Mouse (Mus musculus) spleen, adult 2 months (tissue): ENCODE measurements at regions not wholly inside any gene's neighbourhood (a gene's known extent, or its start where the extent isn't known, plus 50 kb on each side); places are given as distances from the start of the nearest gene placed in this dataset.
A peak's percentile ranks its signal among the peaks of the same experiment; 100 is the strongest.

Source experiments
- DNase-seq, 2 experiments: peaks; one replicate each; pipeline versions ENCODE4 v3.0.0 to v3.0.0-alpha.2; 2012 to 2021; ENCODE audit warnings: low spot score in 2 of 2, low read depth in 1 of 2
- H3K27ac ChIP-seq: fragments of 200-500 bp; 2 replicates; pipeline ENCODE4 v1.5.1; 2012; ENCODE audit warnings: low read length, inconsistent platforms; ENCODE audit not compliant: insufficient read depth
- H3K27me3 ChIP-seq: fragments of 200-500 bp; 2 replicates; pipeline ENCODE4 v1.6.1; 2012; ENCODE audit warnings: mild to moderate bottlenecking, moderate library complexity, low read length, inconsistent platforms; ENCODE audit not compliant: control insufficient read depth, insufficient read depth
- H3K36me3 ChIP-seq: fragments of 200-500 bp; 2 replicates; pipeline ENCODE4 v1.6.1; 2012; ENCODE audit warnings: mild to moderate bottlenecking, low read length, inconsistent platforms; ENCODE audit not compliant: control insufficient read depth, insufficient read depth
- H3K4me1 ChIP-seq: fragments of 200-500 bp; 2 replicates; pipeline ENCODE4 v1.6.1; 2011; ENCODE audit warnings: inconsistent platforms; ENCODE audit not compliant: control insufficient read depth, insufficient read depth, insufficient read length
- H3K4me3 ChIP-seq: fragments of 200-500 bp; 2 replicates; pipeline ENCODE4 v1.5.1; 2011; ENCODE audit warnings: mild to moderate bottlenecking, inconsistent platforms; ENCODE audit not compliant: insufficient read depth, insufficient read length; ENCODE audit errors: extremely low read depth
- CTCF ChIP-seq: fragments of 200-500 bp; IDR thresholded peaks from 2 replicates; pipeline ENCODE4 v1.5.1; 2011; ENCODE audit warnings: mild to moderate bottlenecking, inconsistent platforms; ENCODE audit not compliant: insufficient read depth, insufficient read length, insufficient replicate concordance; ENCODE audit errors: extremely low read depth
- POLR2A ChIP-seq: fragments of 200-500 bp; IDR thresholded peaks from 2 replicates; pipeline ENCODE4 v1.6.1; 2011; ENCODE audit warnings: low read depth, low read length, inconsistent platforms
- WGBS: fragments of 180-500 bp; shearing (Covaris S2); methylation state at CpG from one replicate; pipeline ENCODE4 v1.1.7; 2018; 5-methylcytosine and 5-hydroxymethylcytosine counted together

DNA sequence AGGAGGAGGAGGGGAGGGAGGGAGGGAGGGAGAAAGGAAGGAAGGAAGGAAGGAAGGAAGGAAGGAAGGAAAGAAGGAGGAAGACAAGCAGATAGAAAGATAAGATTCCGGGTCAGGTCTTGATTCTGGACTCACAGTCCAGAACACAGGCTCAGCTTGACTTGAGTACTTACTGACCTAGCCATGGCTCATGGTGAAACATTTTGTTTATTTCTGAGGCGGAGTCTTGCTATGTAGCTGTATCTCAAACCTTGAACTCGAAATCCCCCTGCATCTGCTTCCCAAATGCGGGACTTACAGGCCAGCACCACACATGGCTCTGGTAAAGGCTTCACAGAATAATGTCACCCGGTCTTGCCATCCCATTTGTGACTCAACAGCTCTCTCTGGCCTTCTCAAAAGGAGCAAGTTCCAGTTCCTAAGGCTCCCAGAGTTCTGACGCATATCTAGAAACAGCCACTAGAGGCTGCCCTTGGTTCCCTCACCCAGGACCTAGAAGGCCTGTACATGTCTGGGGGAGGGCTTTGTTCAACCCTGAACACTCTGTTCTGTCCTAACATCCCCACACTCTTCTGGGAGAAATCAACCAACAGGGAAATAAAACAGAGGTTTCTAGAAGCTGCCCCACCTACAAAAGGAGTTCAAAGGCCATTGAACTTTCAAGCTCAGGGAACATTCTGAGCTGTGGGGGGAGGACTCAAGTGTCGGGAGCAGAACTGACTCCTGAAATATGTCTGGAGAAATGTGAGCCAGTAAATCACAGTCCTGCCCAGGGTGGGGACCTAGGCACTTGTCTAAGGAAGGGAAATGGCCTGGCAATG is 56.2 kb upstream of the Akap13 start:
- no peak overlapping the region for H3K27ac ChIP-seq
- no peaks in the 10 kb centered on the region for H3K36me3 ChIP-seq
- no peak for TF ChIP-seq POLR2A
- peak; percentile 51; the same call in 1 of the 2 replicates for TF ChIP-seq CTCF
- H3K27me3 ChIP-seq = no peaks in the 10 kb centered on the region
- peak; percentile 34 to 45 for DNase-seq
- 47% methylated on average over 7 of the region's 7 CpGs for WGBS
- H3K4me3 ChIP-seq = no peak overlapping the region
- no peaks in the 10 kb centered on the region for H3K4me1 ChIP-seq

GRCm38 (mm10) chr7:75400471-75400870 is 54.9 kb upstream of the Akap13 start:
- no peak for DNase-seq
- Histone ChIP-seq H3K27ac (no peak overlapping the region), H3K4me1 (no peaks in the 10 kb centered on the region), H3K27me3 (no peaks in the 10 kb centered on the region), H3K36me3 (no peaks in the 10 kb centered on the region), H3K4me3 (no peak overlapping the region)
- TF ChIP-seq CTCF (no peak), POLR2A (no peak)
- 78% methylated on average over 2 of the region's 2 CpGs for WGBS

DNA sequence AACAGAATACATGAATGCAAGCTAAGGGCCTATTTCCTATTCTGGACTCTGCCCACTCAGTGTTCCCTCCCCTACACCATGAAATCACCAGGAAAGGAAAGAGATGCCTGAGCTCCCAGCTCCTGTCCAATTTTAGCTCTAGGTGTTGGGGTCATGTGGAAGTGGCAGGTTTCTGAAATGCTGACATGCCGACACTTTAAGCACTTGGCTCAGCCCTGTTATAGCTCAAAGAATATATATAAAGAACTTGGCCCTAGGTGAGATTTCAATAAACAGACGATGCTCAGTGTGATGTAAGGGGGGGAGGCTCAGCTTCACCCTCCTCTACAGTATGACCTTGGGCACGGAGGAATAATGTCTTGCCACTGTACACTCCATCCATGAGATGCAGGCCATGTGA is 50.4 kb upstream of the Akap13 start:
- 87% methylated on average over 3 of the region's 3 CpGs for WGBS
- Histone ChIP-seq H3K36me3 (no peaks in the 10 kb centered on the region), H3K27ac (no peak overlapping the region), H3K27me3 (no peaks in the 10 kb centered on the region), H3K4me1 (no peaks in the 10 kb centered on the region), H3K4me3 (no peak overlapping the region)
- DNase-seq = no peak
- no peak for TF ChIP-seq CTCF
- no peak for TF ChIP-seq POLR2A
